Mouse (Mus musculus) forebrain, embryonic 16.5 days (tissue): ENCODE results near the gene Foxa3. TPM values are rescaled to one million over a fixed set of nuclear protein-coding genes. Genes with fewer than 3 reads are reported as not detected.

Experiments
- ATAC-seq: fragments of 200-750 bp; cut with Nextera tagmentation; 2 replicates; pipeline ENCODE4 v1.8.0; 2017; ENCODE audit warnings: mild to moderate bottlenecking, moderate library complexity
- H3K27ac ChIP-seq: fragments of 300-500 bp; sonication (generic); 2 replicates; pipeline ENCODE4 v1.5.1; 2014; ENCODE audit warnings: low read length, control low read depth
- H3K27me3 ChIP-seq: fragments of 300-500 bp; sonication (generic); replicated peaks from 2 replicates; pipeline ENCODE4 v1.6.1; 2014; ENCODE audit warnings: low read length; ENCODE audit not compliant: control insufficient read depth, insufficient read depth
- H3K36me3 ChIP-seq: fragments of 300-500 bp; sonication (generic); 2 replicates; pipeline ENCODE4 v1.6.1; 2014; ENCODE audit not compliant: control insufficient read depth, insufficient read depth
- H3K4me1 ChIP-seq: fragments of 300-500 bp; sonication (generic); replicated peaks from 2 replicates; pipeline ENCODE4 v1.6.1; 2014; ENCODE audit warnings: low read length; ENCODE audit not compliant: control insufficient read depth, insufficient read depth
- H3K4me2 ChIP-seq: fragments of 300-500 bp; sonication (generic); 2 replicates; pipeline ENCODE4 v1.6.1; 2014; ENCODE audit warnings: mild to moderate bottlenecking, low read length, control low read depth
- H3K4me3 ChIP-seq: fragments of 300-500 bp; sonication (generic); replicated peaks from 2 replicates; pipeline ENCODE4 v1.5.1; 2014; ENCODE audit warnings: mild to moderate bottlenecking, low read length, control low read depth
- H3K9ac ChIP-seq: fragments of 300-500 bp; sonication (generic); replicated peaks from 2 replicates; pipeline ENCODE4 v1.6.1; 2014; ENCODE audit warnings: low read depth, low read length, control low read depth
- H3K9me3 ChIP-seq: fragments of 300-500 bp; sonication (generic); 2 replicates; pipeline ENCODE4 v1.6.1; 2016; ENCODE audit warnings: low read length; ENCODE audit not compliant: control insufficient read depth
- WGBS: fragments of 180-500 bp; shearing (Covaris S2); extraction: QIAGEN DNeasy Blood & Tissue Kit; methylation state at CpG from one replicate; pipeline ENCODE4 v1.1.7; 2014; 5-methylcytosine and 5-hydroxymethylcytosine counted together
- polyA plus RNA-seq: library from polyadenylated mRNA; unstranded; fragments of >200 nt; fragmentation: Nextera tagmentation; extraction: Ambion mirVana; gene quantifications from 2 replicates; pipeline ENCODE4 v1.2.1, GENCODE M21; 2015

Foxa3 gene
- polyA plus RNA-seq, 1 experiment from 2014 or later, result not detected

- WGBS, result 72% methylated on average over 15 of the region's 15 CpGs
- Histone ChIP-seq H3K4me2 (no peak overlapping the region), H3K9ac (no peak overlapping the region), H3K27ac (no peak overlapping the region), H3K27me3 (0 out of 2 replicates have a peak, but pooled peaks cover 2% of the 10 kb centered on the region), H3K4me1 (peaks cover 7% of the 10 kb centered on the region; the same call in 1 of the 2 replicates), H3K9me3 (no peaks in the 10 kb centered on the region), H3K4me3 (no peak overlapping the region), H3K36me3 (no peaks in the 10 kb centered on the region)
- no peak for ATAC-seq
Observed at GRCm38 (mm10) chr7:19014452-19014851, 8.9 kb downstream of the Foxa3 start.

- Histone ChIP-seq H3K27me3 (no peaks in the 10 kb centered on the region), H3K4me2 (no peak overlapping the region), H3K9me3 (no peaks in the 10 kb centered on the region), H3K4me1 (peaks cover 7% of the 10 kb centered on the region; the same call in 1 of the 2 replicates), H3K27ac (no peak overlapping the region), H3K36me3 (no peaks in the 10 kb centered on the region), H3K9ac (no peak overlapping the region), H3K4me3 (no peak overlapping the region)
- WGBS, result 61% methylated on average over 2 of the region's 2 CpGs
- ATAC-seq, result no peak
Observed at GRCm38 (mm10) chr7:19012882-19013281, 10.5 kb downstream of the Foxa3 start.

- 4% methylated on average over 29 of the region's 31 CpGs for WGBS
- Histone ChIP-seq H3K9me3 (no peaks in the 10 kb centered on the region), H3K4me1 (peaks cover 8% of the 10 kb centered on the region), H3K9ac (peak overlapping the region; percentile 50), H3K4me2 (peak overlapping the region; percentile 52), H3K4me3 (peak overlapping the region; percentile 25), H3K36me3 (no peaks in the 10 kb centered on the region), H3K27me3 (no peaks in the 10 kb centered on the region), H3K27ac (no peak overlapping the region)
- no peak for ATAC-seq
Observed at GRCm38 (mm10) chr7:19012025-19012621, 11.2 kb downstream of the Foxa3 start.

- H3K4me1 ChIP-seq, result peaks cover 23% of the 10 kb centered on the region
- 88% methylated on average over 7 of the region's 7 CpGs for WGBS
- ATAC-seq, result no peak
Observed at GRCm38 (mm10) chr7:19010581-19010980, 12.8 kb downstream of the Foxa3 start.

GRCm38 (mm10) chr7:19007026-19007977, 16.0 kb downstream of the Foxa3 start:
- Histone ChIP-seq H3K9ac (no peak overlapping the region), H3K27me3 (no peaks in the 10 kb centered on the region), H3K27ac (no peak overlapping the region), H3K4me1 (peaks cover 44% of the 10 kb centered on the region), H3K4me2 (no peak overlapping the region), H3K36me3 (peaks cover 9% of the 10 kb centered on the region), H3K4me3 (no peak overlapping the region), H3K9me3 (no peaks in the 10 kb centered on the region)
- ATAC-seq, result no peak
- 80% methylated on average over 13 of the region's 13 CpGs for WGBS

More at GRCm38 (mm10) chr7:19010581-19010980, 12.8 kb downstream of the Foxa3 start:
- Histone ChIP-seq H3K4me2 (no peak overlapping the region), H3K9ac (no peak overlapping the region), H3K9me3 (no peaks in the 10 kb centered on the region), H3K36me3 (peaks cover 8% of the 10 kb centered on the region), H3K4me3 (no peak overlapping the region), H3K27me3 (no peaks in the 10 kb centered on the region), H3K27ac (no peak overlapping the region)

- H3K36me3 ChIP-seq, result peaks cover 9% of the 10 kb centered on the region
- H3K4me2 ChIP-seq, result no peak overlapping the region; the same call in 1 of the 2 replicates
- no peak overlapping the region for H3K9ac ChIP-seq
- no peaks in the 10 kb centered on the region for H3K27me3 ChIP-seq
- no peak overlapping the region for H3K4me3 ChIP-seq
- ATAC-seq, result no peak
- H3K9me3 ChIP-seq, result no peaks in the 10 kb centered on the region
- 8% methylated on average over 12 of the region's 12 CpGs for WGBS
- H3K27ac ChIP-seq, result no peak overlapping the region
- peaks cover 40% of the 10 kb centered on the region for H3K4me1 ChIP-seq
Observed at GRCm38 (mm10) chr7:19006476-19006875, 16.9 kb downstream of the Foxa3 start.

- Histone ChIP-seq H3K4me1 (peaks cover 40% of the 10 kb centered on the region), H3K27me3 (no peaks in the 10 kb centered on the region), H3K4me3 (no peak overlapping the region), H3K9ac (no peak overlapping the region; the same call in 1 of the 2 replicates), H3K4me2 (peak overlapping the region; percentile 87), H3K27ac (no peak overlapping the region), H3K9me3 (no peaks in the 10 kb centered on the region), H3K36me3 (peaks cover 9% of the 10 kb centered on the region)
- no peak for ATAC-seq
- WGBS, result 81% methylated on average over 34 of the region's 34 CpGs
Observed at GRCm38 (mm10) chr7:19005417-19006121, 17.8 kb downstream of the Foxa3 start.

GRCm38 (mm10) chr7:19004631-19005079, 18.7 kb downstream of the Foxa3 start:
- ATAC-seq, result peak; percentile 2
- peak overlapping the region; percentile 91 for H3K4me3 ChIP-seq
- H3K9me3 ChIP-seq, result no peaks in the 10 kb centered on the region
- H3K27ac ChIP-seq, result peak overlapping the region; percentile 95
- peaks cover 9% of the 10 kb centered on the region for H3K36me3 ChIP-seq
- peak overlapping the region; percentile 88 for H3K9ac ChIP-seq
- 4% methylated on average over 34 of the region's 34 CpGs for WGBS
- peaks cover 40% of the 10 kb centered on the region for H3K4me1 ChIP-seq
- peak overlapping the region; percentile 87 for H3K4me2 ChIP-seq
- H3K27me3 ChIP-seq, result no peaks in the 10 kb centered on the region
